Comparison of ENCODE assay signal across 12 mouse cellular contexts in genomic region chr8:125368341-125369035, GRCm38 (mm10).
DNase-seq lines count a peak whose midpoint lies in the region; ATAC-seq lines count a peak whose summit lies in the region.
"Had no signal": no experiment of that assay in that cellular context is flagged by ENCODE, and none has a peak within 500 bp of the region (broad histone marks: within the 10 kb centered on the region; RNA-seq: fewer than 3 reads in every experiment).

No protein-coding gene starts in this region.

- H3K9ac ChIP-seq in heart, embryonic 12.5 days: peak overlapping the region; percentile 7; the same call in 1 of the 2 replicates
- no peak overlapping the region for H3K9ac ChIP-seq in kidney, embryonic 14.5 days (ENCODE audit: low read depth, low read length)
- H3K9ac ChIP-seq: hindbrain, embryonic 14.5 days; liver, postnatal 0 days had no signal

- DNase-seq in adrenal gland, adult 2 months: peak; percentile 57
- no peak for DNase-seq in adrenal gland, adult 18-20 months (ENCODE audit: low spot score in 2 of 2)
- DNase-seq in thymus, postnatal 4 days: no peak
- DNase-seq in layer of hippocampus, postnatal 25 days (ENCODE audit: extremely low spot score in 1 of 2, low spot score in 1 of 2): no peak
- no peak for DNase-seq in thymus, postnatal 0 days (ENCODE audit: low spot score)
- DNase-seq: liver, postnatal 0 days; thymus, postnatal 36 days had no signal

- no peaks in the 10 kb centered on the region for H3K36me3 ChIP-seq in heart, embryonic 12.5 days
- H3K36me3 ChIP-seq in kidney, embryonic 14.5 days (ENCODE audit: control insufficient read depth, insufficient read depth, low read length): no peaks in the 10 kb centered on the region
- H3K36me3 ChIP-seq: G1E had no signal

- 22% methylated on average over 4 of the region's 4 CpGs for WGBS in heart, embryonic 12.5 days
- 20% methylated on average over 4 of the region's 4 CpGs for WGBS in kidney, embryonic 14.5 days

- peaks cover 40% of the 10 kb centered on the region for H3K4me1 ChIP-seq in brown adipose tissue, adult 24 weeks (ENCODE audit: control insufficient read depth, insufficient read depth, insufficient read length, low read length)
- peaks cover 49% of the 10 kb centered on the region for H3K4me1 ChIP-seq in heart, embryonic 12.5 days (replicated peaks)
- H3K4me1 ChIP-seq in kidney, embryonic 14.5 days (ENCODE audit: control insufficient read depth, insufficient read depth, low read length): peaks cover 11% of the 10 kb centered on the region

- peak; percentile 59 for ATAC-seq in heart, embryonic 12.5 days (ENCODE audit: insufficient number of reproducible peaks, low FRiP score)
- no peak for ATAC-seq in kidney, embryonic 14.5 days (ENCODE audit: low FRiP score, low TSS enrichment)
- ATAC-seq: liver, postnatal 0 days had no signal

- no peaks in the 10 kb centered on the region for H3K9me3 ChIP-seq in heart, embryonic 12.5 days (replicated peaks)
- H3K9me3 ChIP-seq in kidney, embryonic 14.5 days (ENCODE audit: control insufficient read depth, low read length): no peaks in the 10 kb centered on the region

- no peak overlapping the region for H3K4me2 ChIP-seq in heart, embryonic 12.5 days
- H3K4me2 ChIP-seq in kidney, embryonic 14.5 days (replicated peaks; ENCODE audit: low read depth, low read length): no peak overlapping the region
- H3K4me2 ChIP-seq: hindbrain, embryonic 14.5 days had no signal

- H3K27ac ChIP-seq in brown adipose tissue, adult 24 weeks (replicated peaks; ENCODE audit: low read depth, low read length): peak overlapping the region; percentile 19; the same call in 1 of the 2 replicates
- H3K27ac ChIP-seq in heart, embryonic 12.5 days (ENCODE audit: poor library complexity, severe bottlenecking): peak overlapping the region; percentile 87
- H3K27ac ChIP-seq in kidney, embryonic 14.5 days (ENCODE audit: low read depth, low read length): peak overlapping the region; percentile 24; the same call in 1 of the 2 replicates
- H3K27ac ChIP-seq: hindbrain, embryonic 14.5 days had no signal

- H3K4me3 ChIP-seq in brown adipose tissue, adult 24 weeks (ENCODE audit: insufficient read depth, low read depth, low read length): no peak overlapping the region
- H3K4me3 ChIP-seq in heart, embryonic 12.5 days: no peak overlapping the region
- no peak overlapping the region for H3K4me3 ChIP-seq in kidney, embryonic 14.5 days (ENCODE audit: low read length)

- H3K27me3 ChIP-seq in heart, embryonic 12.5 days (replicated peaks): no peaks in the 10 kb centered on the region
- H3K27me3 ChIP-seq in kidney, embryonic 14.5 days (ENCODE audit: control insufficient read depth, insufficient read depth, low read length): no peaks in the 10 kb centered on the region

Comparison
In these comparisons a context has a peak if more than half of its experiments do, and no peak if none do; other contexts are left out.
1. H3K27ac ChIP-seq: peak in every context shown above with its lines; median percentile 87 in heart, embryonic 12.5 days; 24 in kidney, embryonic 14.5 days; 19 in brown adipose tissue, adult 24 weeks.